Mouse (Mus musculus): ENCODE data around the gene Atp2b1. TPM values are rescaled to one million over a fixed set of nuclear protein-coding genes. Genes with fewer than 3 reads are reported as not detected.

Atp2b1 gene
- polyA plus RNA-seq, 2 experiments, result 40.9 to 131 TPM

DNA sequence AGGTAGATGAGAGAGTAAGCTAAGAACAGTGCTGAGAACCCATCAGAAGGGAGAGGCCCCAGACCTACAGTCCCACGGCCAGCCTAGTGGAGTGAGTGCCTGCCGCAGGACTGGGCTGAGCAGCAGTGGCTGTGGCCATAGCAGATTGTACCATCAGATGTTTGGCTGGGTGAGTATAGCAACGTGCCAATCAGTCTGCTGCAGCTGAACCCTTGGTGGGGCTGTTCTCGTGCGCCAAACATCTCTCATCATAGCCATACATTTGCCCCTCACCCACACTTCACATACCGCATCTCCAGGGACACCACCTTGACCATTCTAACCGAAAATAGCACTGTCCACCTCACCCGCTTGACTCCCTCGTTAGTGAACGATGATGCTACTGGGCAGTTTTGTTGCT lies 147.2 kb downstream of the Atp2b1 start:
- no peaks in the 10 kb centered on the region for H3K4me1 ChIP-seq (ENCODE audit: control insufficient read depth, insufficient read depth, low read length)
- 92% methylated on average over 10 of the region's 10 CpGs for WGBS

DNA sequence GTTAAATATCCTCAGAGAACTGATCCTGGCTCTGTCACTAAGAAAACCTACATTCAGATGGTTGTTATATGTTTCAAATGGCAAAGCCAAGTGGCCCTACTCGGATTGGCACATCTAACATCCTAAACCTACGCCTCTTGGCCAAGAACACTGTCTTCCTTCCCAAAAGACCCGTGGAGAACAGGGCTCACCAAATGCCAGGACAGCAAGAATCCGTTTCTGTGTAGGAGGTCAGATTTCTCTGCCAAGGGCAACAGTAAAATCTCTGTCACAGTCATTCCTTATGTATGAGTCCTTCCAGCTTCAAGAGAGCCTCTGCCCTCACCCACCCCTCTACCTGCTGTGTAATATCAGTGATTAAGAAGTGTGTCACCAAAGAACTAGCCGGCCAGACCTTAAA lies 148.3 kb downstream of the Atp2b1 start:
- no peak for ATAC-seq (ENCODE audit: low FRiP score, low read depth)
- DNase-seq (ENCODE audit: low spot score), result no peak
- H3K4me1 ChIP-seq (ENCODE audit: control insufficient read depth, insufficient read depth, low read length), result no peaks in the 10 kb centered on the region
- no peak overlapping the region for H3K4me3 ChIP-seq (replicated peaks; ENCODE audit: low read length)
- H3K27ac ChIP-seq (replicated peaks; ENCODE audit: low read depth, low read length), result no peak overlapping the region
- TF ChIP-seq POLR2A (IDR thresholded peaks at IDR 0.05; ENCODE audit: borderline replicate concordance, extremely low read depth, insufficient read depth, insufficient read length), result no peak
- no peaks in the 10 kb centered on the region for H3K27me3 ChIP-seq (ENCODE audit: control insufficient read depth, insufficient read depth, low read length)
- H3K36me3 ChIP-seq (ENCODE audit: control insufficient read depth, insufficient read depth, low read length), result no peaks in the 10 kb centered on the region
- no peak overlapping the region for H3K4me2 ChIP-seq (replicated peaks; ENCODE audit: low read depth, low read length, severe bottlenecking)
- H3K9ac ChIP-seq (ENCODE audit: low read depth, low read length, severe bottlenecking), result no peak overlapping the region
- WGBS, result 80% methylated on average over 5 of the region's 5 CpGs
- no peaks in the 10 kb centered on the region for H3K9me3 ChIP-seq (ENCODE audit: control insufficient read depth, low read length)

More for the DNA sequence above, 147.2 kb downstream of the Atp2b1 start:
- no peak for TF ChIP-seq POLR2A (IDR thresholded peaks at IDR 0.05; ENCODE audit: borderline replicate concordance, extremely low read depth, insufficient read depth, insufficient read length)
- Histone ChIP-seq H3K36me3 (ENCODE audit: control insufficient read depth, insufficient read depth, low read length) (no peaks in the 10 kb centered on the region), H3K9me3 (ENCODE audit: control insufficient read depth, low read length) (no peaks in the 10 kb centered on the region), H3K4me2 (replicated peaks; ENCODE audit: low read depth, low read length, severe bottlenecking) (no peak overlapping the region), H3K27ac (replicated peaks; ENCODE audit: low read depth, low read length) (no peak overlapping the region), H3K9ac (ENCODE audit: low read depth, low read length, severe bottlenecking) (no peak overlapping the region), H3K4me3 (replicated peaks; ENCODE audit: low read length) (no peak overlapping the region), H3K27me3 (ENCODE audit: control insufficient read depth, insufficient read depth, low read length) (no peaks in the 10 kb centered on the region)
- ATAC-seq (ENCODE audit: low FRiP score, low read depth) (no peak), DNase-seq (ENCODE audit: low spot score) (no peak)

Other genes starting within 250 kb of the Atp2b1 start
- gene Poc1b, start 192.6 kb downstream of the Atp2b1 start, polyA plus RNA-seq (2012; rRNA removed), result 23.1 and 25.3 TPM in 2 replicates
- gene Poc1b, start 192.6 kb downstream of the Atp2b1 start, polyA plus RNA-seq (2014; fragmentation: Nextera tagmentation; extraction: Ambion mirVana), result 23.4 and 27.9 TPM in 2 replicates
- gene Galnt4, start 193.8 kb downstream of the Atp2b1 start, polyA plus RNA-seq (2012; rRNA removed), result 3.5 and 4.3 TPM in 2 replicates
- gene Galnt4, start 193.8 kb downstream of the Atp2b1 start, polyA plus RNA-seq (2014; fragmentation: Nextera tagmentation; extraction: Ambion mirVana), result 13.0 and 13.8 TPM in 2 replicates
- gene Phxr2, start 211.9 kb downstream of the Atp2b1 start, polyA plus RNA-seq (2012; rRNA removed), result not detected in 2 replicates
- gene Phxr2, start 211.9 kb downstream of the Atp2b1 start, polyA plus RNA-seq (2014; fragmentation: Nextera tagmentation; extraction: Ambion mirVana), result not detected in 2 replicates

Measured in limb, embryonic 14.5 days (tissue).